Mouse (Mus musculus): ENCODE measurements at regions not wholly inside any gene's neighbourhood (a gene's known extent, or its start where the extent isn't known, plus 50 kb on each side); places are given as distances from the start of the nearest gene placed in this dataset.

DNA sequence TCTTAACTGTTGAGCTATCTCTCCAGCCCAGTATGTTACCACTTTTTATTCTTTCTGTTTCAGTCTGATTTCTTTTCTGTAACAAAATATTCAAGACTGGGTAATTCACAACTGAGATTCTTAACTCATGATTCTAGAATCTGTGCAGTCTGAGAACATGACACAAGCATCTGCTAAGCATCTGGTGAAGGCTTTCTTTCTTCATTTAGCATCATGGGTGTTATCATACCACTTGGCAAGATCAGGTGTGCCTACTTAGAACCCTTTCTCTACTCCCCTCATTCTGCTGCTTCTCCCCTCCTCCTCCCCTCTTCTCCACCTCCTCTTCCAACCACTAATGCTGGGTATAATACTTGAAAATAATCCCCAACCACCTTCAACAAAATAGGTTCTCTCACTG, 62.1 kb upstream of the Pfn2 start:
- DNase-seq (ENCODE audit: low read depth), result no peak

DNA sequence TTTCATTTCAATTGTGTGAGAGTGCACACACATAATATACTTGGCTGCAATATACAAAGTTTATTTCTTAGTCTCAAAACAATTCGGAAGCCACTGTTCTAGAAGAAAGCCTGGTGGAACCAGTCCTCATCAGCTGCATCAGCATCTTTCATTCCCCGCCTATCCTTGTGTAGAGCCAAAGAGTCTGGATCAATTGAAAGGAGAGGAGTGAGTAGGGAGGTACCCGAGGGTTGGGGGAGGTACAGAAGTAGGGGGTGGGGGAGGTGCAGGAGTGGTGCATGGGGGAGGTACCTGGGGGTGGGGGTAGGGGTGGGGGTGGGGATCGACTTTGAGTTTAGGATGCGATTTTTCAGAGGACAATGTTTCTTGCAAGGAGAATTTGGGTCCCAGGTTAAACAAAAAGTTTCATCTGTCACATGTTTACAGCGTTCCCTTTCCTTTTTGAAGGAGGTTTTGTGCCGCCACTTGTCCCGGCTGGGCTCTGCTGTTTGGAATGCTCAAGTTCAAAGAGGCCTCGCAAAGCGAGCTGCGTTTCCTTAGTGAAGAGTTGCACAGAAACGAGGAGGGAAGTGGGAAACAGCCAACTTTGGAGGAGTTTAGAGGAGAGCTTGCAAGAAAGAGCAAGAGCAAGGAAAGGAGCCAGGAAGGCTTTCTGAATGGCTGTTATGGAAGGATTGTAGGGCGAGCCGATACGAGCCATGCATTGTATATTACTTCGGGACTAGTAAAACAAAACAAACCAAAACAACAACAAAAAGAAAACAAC, 64.1 kb upstream of the Pfn2 start:
- DNase-seq (ENCODE audit: low read depth), result no peak

GRCm38 (mm10) chr3:57912650-57913343, 64.9 kb upstream of the Pfn2 start:
- no peak for DNase-seq (ENCODE audit: low read depth)

GRCm38 (mm10) chr3:57914687-57915086, 66.8 kb upstream of the Pfn2 start:
- no peak for DNase-seq (ENCODE audit: low read depth)

GRCm38 (mm10) chr3:57918913-57919312, 71.0 kb upstream of the Pfn2 start:
- DNase-seq (ENCODE audit: low read depth), result no peak

DNA sequence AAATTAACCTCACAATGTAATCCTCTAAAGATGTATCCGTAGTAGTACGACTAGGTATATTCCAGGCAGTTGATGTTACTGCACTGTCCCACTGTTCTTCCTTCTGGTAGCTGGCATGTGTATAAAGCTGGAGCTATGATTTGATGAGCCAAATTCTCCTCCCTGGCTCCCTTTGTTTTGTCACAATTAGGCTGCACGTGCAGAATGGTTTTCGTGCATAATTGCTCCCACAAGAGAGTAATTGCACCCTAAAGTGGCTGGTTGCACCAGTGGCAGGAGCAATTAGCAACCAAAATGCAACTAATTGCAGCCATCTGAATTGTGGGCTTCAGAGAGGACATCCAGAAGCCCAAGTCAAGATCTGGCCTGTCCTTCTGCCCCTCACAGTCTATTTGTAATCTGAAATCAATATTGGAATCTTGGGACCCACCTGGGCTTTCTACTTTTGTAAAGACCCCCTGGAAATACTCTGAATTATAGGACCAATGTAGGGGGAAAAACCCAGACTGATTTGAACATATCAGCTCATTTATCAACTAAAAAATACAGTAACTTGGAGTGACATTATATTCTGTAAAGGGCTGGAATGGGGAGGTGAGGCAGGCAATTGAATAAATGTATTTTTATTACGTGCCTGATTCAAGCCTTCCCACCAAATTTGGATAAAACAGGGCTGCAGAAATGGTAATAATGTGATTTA, 71.7 kb upstream of the Pfn2 start:
- DNase-seq (ENCODE audit: low read depth), result no peak

- no peak for DNase-seq (ENCODE audit: low read depth)
Observed at GRCm38 (mm10) chr3:57920090-57920432, 72.2 kb upstream of the Pfn2 start.

DNA sequence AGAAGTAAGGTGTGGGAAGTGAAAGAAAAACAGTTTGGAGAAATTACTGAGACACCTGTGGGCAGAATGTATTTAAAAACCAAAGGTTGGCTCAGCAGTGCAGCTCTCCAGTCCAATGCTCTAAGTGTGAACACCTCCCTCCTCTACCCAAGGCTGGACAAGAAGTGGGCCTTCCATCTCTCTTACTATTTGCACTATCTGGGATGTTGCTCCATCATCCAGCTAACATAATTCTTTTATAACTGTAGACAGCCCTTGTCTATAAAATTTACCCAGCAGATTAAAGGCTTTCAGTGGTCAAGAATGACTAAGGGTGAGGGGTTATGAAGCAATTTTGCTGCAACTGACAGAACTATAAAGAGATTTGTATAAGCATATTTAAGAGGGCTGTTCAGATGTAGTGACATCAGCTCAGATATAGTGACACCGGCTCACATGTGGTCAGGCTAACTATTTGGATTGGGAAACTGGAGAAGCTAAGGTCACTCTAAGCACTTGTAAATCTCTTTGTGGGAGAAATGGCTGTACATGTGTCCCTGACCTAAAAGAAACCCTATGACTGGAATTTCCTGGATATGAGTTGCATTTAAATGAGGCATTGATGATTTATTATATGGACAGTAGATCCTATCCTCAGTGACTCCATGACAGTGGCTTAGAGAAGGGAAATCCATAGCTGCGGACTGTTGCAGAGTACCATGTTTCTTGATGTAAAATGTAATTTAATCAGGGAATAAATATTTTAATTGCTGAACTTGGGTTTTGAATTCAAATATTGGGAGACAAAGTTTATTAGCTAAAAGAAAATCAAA, 73.4 kb upstream of the Pfn2 start:
- no peak for DNase-seq (ENCODE audit: low read depth)

DNA sequence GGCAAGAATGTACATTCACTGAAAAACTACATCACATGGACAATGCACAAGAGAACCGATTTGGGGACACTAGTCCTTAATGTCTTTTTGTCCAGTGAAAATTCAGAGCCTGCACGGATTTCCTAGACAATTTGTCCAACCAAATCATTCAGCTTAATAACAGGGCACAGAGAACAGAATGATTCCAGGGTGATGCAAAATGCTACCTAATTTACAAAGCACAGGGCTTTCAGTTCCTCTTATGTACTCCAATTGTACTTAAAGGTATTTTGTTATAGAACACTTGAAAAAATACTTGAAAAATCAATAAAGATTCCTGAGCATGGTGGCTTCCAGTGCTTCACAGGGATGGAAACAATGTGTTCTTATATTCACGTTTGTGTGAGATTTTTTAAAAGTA, 75.2 kb upstream of the Pfn2 start:
- no peak for DNase-seq (ENCODE audit: low read depth)

- DNase-seq (ENCODE audit: low read depth), result no peak
Observed at GRCm38 (mm10) chr3:57932657-57933539, 85.0 kb upstream of the Pfn2 start.

DNA sequence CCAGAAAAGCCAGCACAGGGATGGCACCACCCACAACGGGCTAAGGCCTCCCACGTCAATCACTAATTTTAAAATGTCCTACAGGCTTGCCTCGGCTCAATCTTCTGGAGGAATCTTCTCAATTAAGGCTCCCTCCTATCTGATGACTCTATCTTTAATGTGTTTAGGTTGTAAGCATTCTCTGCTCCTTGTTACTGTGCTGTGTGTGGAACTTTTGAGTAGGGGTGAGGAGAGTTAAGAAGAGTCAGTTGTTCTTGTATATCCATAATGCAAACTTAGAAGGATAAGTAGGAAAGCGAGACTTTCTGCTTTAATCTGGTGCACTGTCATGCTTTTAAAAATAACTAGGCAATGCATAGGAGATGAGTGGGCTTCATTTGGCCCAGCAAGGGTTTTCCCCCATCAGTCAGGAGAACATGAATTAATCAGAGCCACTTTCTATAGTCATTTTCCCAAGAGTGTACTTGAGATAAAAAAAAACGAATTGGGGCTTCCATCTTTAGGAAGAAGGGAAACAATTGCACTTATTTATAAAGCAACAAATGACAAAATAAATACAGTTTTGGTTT, 87.2 kb upstream of the Pfn2 start:
- DNase-seq (ENCODE audit: low read depth), result no peak

DNA sequence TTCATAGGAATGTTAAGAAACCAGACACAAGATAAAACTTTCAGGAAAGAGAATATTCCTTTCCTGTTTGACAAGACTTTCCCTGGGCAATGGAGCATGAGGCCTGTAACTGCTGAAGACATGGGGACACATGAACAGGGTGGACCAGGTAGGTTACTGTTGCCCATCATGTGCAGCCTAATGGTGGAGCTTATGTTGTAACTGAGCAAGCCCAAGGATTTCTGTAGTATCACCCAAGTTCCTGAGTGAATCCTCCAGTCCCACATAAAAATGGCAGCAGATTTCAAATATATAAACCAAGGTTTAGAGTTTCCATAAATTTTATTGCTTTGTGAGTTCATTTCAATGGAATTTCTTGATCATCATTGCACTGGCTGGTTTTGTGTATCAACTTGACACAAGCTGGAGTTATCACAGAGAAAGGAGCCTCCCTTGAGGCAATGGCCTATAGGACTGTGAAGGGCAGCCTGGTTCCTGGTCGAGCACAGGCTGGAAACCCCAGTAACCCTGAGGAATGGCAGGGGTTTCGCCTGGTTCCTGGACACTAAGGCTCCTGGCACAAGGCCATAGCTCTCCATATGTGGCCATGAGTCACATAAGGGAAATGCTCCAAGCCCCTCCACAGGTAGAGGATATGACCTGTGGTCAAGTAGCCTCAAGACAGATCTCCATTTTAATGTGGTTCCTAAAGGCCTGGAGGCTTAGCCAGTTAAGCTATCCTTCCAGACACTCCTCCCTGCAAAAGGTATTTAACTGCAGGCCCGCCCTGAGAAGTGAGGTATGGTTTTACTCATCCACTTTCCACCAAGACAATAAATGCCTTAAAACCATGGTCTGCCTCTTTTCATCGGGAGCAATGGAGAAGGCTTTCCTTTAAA, 92.9 kb upstream of the Pfn2 start:
- no peak for DNase-seq (ENCODE audit: low read depth)

GRCm38 (mm10) chr3:57944698-57945097, 96.8 kb upstream of the Pfn2 start:
- no peak for DNase-seq (ENCODE audit: low read depth)

GRCm38 (mm10) chr3:57945765-57946164, 97.9 kb upstream of the Pfn2 start:
- DNase-seq (ENCODE audit: low read depth), result no peak

- no peak for DNase-seq (ENCODE audit: low read depth)
Observed at GRCm38 (mm10) chr3:57947331-57947730, 99.5 kb upstream of the Pfn2 start.

GRCm38 (mm10) chr3:57948720-57949119, 100.8 kb upstream of the Pfn2 start:
- no peak for DNase-seq (ENCODE audit: low read depth)

GRCm38 (mm10) chr3:57950431-57951331, 102.8 kb upstream of the Pfn2 start:
- no peak for DNase-seq (ENCODE audit: low read depth)

DNA sequence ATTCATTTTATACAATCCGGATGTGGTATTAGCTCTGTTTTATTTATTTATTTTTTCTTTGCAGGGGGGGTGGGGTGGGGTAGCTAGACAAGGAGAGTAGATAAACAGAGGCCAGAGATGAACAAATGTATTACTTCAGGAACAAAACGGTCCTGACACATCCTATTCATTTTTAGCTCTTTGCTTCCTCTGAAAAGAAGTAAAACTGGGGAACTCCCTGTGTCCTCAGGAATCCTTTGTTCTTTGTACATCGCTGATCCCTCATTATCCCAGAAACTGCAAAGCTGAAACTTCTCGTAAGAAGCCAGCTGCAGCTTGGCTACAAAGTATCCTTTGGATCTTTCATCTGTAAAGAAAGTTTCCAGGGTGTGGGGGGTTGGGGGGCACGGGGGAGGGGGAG, 103.6 kb upstream of the Pfn2 start:
- DNase-seq (ENCODE audit: low read depth), result no peak

- no peak for DNase-seq (ENCODE audit: low read depth)
Observed at GRCm38 (mm10) chr3:57957352-57957751, 109.5 kb upstream of the Pfn2 start.
